Mouse (Mus musculus) liver, embryonic 11.5 days (tissue): ENCODE results near the gene Slc5a8. TPM values are rescaled to one million over a fixed set of nuclear protein-coding genes. Genes with fewer than 3 reads are reported as not detected.

ENCODE experiments used
- ATAC-seq: fragments of 200-750 bp; cut with Nextera tagmentation; replicated peaks from 2 replicates; pipeline ENCODE4 v1.8.0; 2017; ENCODE audit warnings: moderate number of reproducible peaks, mild to moderate bottlenecking, moderate TSS enrichment, moderate library complexity; ENCODE audit not compliant: low FRiP score
- DNase-seq: peaks from one replicate; pipeline ENCODE4 v3.0.0-alpha.2; 2017; ENCODE audit warnings: low spot score
- H3K27ac ChIP-seq: fragments of 300-500 bp; sonication (generic); 2 replicates; pipeline ENCODE4 v1.5.1; 2014; ENCODE audit warnings: mild to moderate bottlenecking, low read depth, low read length, control low read depth
- H3K27me3 ChIP-seq: fragments of 300-500 bp; sonication (generic); replicated peaks from 2 replicates; pipeline ENCODE4 v1.6.1; 2014; ENCODE audit warnings: low read length, mixed read lengths; ENCODE audit not compliant: control insufficient read depth, insufficient read depth
- H3K36me3 ChIP-seq: fragments of 300-500 bp; sonication (generic); 2 replicates; pipeline ENCODE4 v1.6.1; 2014; ENCODE audit warnings: mild to moderate bottlenecking, low read length, moderate library complexity, mixed read lengths; ENCODE audit not compliant: control insufficient read depth, insufficient read depth
- H3K4me1 ChIP-seq: fragments of 300-500 bp; sonication (generic); replicated peaks from 2 replicates; pipeline ENCODE4 v1.6.1; 2014; ENCODE audit warnings: low read length, mixed read lengths; ENCODE audit not compliant: control insufficient read depth, insufficient read depth
- H3K4me2 ChIP-seq: fragments of 300-500 bp; sonication (generic); 2 replicates; pipeline ENCODE4 v1.6.1; 2014; ENCODE audit warnings: mild to moderate bottlenecking, control low read depth, moderate library complexity
- H3K4me3 ChIP-seq: fragments of 300-500 bp; sonication (generic); 2 replicates; pipeline ENCODE4 v1.5.1; 2014; ENCODE audit warnings: low read depth, low read length, control low read depth
- H3K9ac ChIP-seq: fragments of 300-500 bp; sonication (generic); 2 replicates; pipeline ENCODE4 v1.6.1; 2014; ENCODE audit warnings: low read depth, low read length, control low read depth
- H3K9me3 ChIP-seq: fragments of 300-500 bp; sonication (generic); 2 replicates; pipeline ENCODE4 v1.6.1; 2016; ENCODE audit warnings: low read length, inconsistent platforms, mixed read lengths; ENCODE audit not compliant: control insufficient read depth
- WGBS: fragments of 180-500 bp; shearing (Covaris S2); extraction: QIAGEN DNeasy Blood & Tissue Kit; methylation state at CpG from one replicate; pipeline ENCODE4 v1.1.7; 2014; 5-methylcytosine and 5-hydroxymethylcytosine counted together
- polyA plus RNA-seq: library from polyadenylated mRNA; unstranded; fragments of >200 nt; fragmentation: Nextera tagmentation; extraction: Ambion mirVana; gene quantifications from 2 replicates; pipeline ENCODE4 v1.2.1, GENCODE M21; 2014

The Slc5a8 gene
- polyA plus RNA-seq, 1 experiment from 2014 or later, result 0.08 TPM

- no peak overlapping the region for H3K4me2 ChIP-seq
- H3K4me3 ChIP-seq, result no peak overlapping the region
- no peaks in the 10 kb centered on the region for H3K9me3 ChIP-seq
- no peaks in the 10 kb centered on the region for H3K36me3 ChIP-seq
- no peak for ATAC-seq
- no peak for DNase-seq
- WGBS, result 74% methylated on average over 4 of the region's 4 CpGs
- no peaks in the 10 kb centered on the region for H3K27me3 ChIP-seq
- no peak overlapping the region for H3K9ac ChIP-seq
- H3K4me1 ChIP-seq, result no peaks in the 10 kb centered on the region
- H3K27ac ChIP-seq, result no peak overlapping the region
Measured at GRCm38 (mm10) chr10:88950297-88950653, 64.5 kb downstream of the Slc5a8 start.

GRCm38 (mm10) chr10:88960791-88961190, 75.0 kb downstream of the Slc5a8 start:
- no peak overlapping the region for H3K27ac ChIP-seq
- WGBS, result 66% methylated on average over 5 of the region's 5 CpGs
- H3K27me3 ChIP-seq, result no peaks in the 10 kb centered on the region
- no peaks in the 10 kb centered on the region for H3K4me1 ChIP-seq
- no peak overlapping the region for H3K4me3 ChIP-seq
- DNase-seq, result no peak
- no peaks in the 10 kb centered on the region for H3K36me3 ChIP-seq
- H3K9me3 ChIP-seq, result no peaks in the 10 kb centered on the region
- H3K4me2 ChIP-seq, result no peak overlapping the region
- ATAC-seq, result no peak
- H3K9ac ChIP-seq, result no peak overlapping the region

- H3K9ac ChIP-seq, result no peak overlapping the region
- no peaks in the 10 kb centered on the region for H3K27me3 ChIP-seq
- no peak overlapping the region for H3K27ac ChIP-seq
Measured at GRCm38 (mm10) chr10:88968586-88968985, 82.8 kb downstream of the Slc5a8 start.

GRCm38 (mm10) chr10:88970951-88971725, 85.3 kb downstream of the Slc5a8 start:
- H3K9ac ChIP-seq, result no peak overlapping the region
- no peak overlapping the region for H3K4me3 ChIP-seq
- no peak overlapping the region for H3K27ac ChIP-seq
- 71% methylated on average over 7 of the region's 7 CpGs for WGBS
- H3K4me2 ChIP-seq, result no peak overlapping the region
- no peaks in the 10 kb centered on the region for H3K9me3 ChIP-seq
- no peak for DNase-seq
- H3K4me1 ChIP-seq, result no peaks in the 10 kb centered on the region
- H3K27me3 ChIP-seq, result no peaks in the 10 kb centered on the region
- ATAC-seq, result no peak
- no peaks in the 10 kb centered on the region for H3K36me3 ChIP-seq

More at GRCm38 (mm10) chr10:88968586-88968985, 82.8 kb downstream of the Slc5a8 start:
- no peaks in the 10 kb centered on the region for H3K9me3 ChIP-seq
- no peaks in the 10 kb centered on the region for H3K36me3 ChIP-seq
- no peak for DNase-seq
- 89% methylated on average over 5 of the region's 5 CpGs for WGBS
- no peak overlapping the region for H3K4me2 ChIP-seq
- H3K4me1 ChIP-seq, result no peaks in the 10 kb centered on the region
- H3K4me3 ChIP-seq, result no peak overlapping the region
- ATAC-seq, result no peak

GRCm38 (mm10) chr10:88978932-88979331, 93.1 kb downstream of the Slc5a8 start:
- Histone ChIP-seq H3K4me3 (no peak overlapping the region), H3K36me3 (no peaks in the 10 kb centered on the region), H3K4me1 (no peaks in the 10 kb centered on the region), H3K9ac (no peak overlapping the region), H3K9me3 (no peaks in the 10 kb centered on the region), H3K27ac (no peak overlapping the region), H3K4me2 (no peak overlapping the region), H3K27me3 (no peaks in the 10 kb centered on the region)
- ATAC-seq (no peak), DNase-seq (no peak)
- 77% methylated on average over 6 of the region's 6 CpGs for WGBS

Other genes with a start within 250 kb of the Slc5a8 start
- gene Spic, start 201.0 kb upstream of the Slc5a8 start, polyA plus RNA-seq, result 2.1 and 3.1 TPM in 2 replicates
- 117 and 124 TPM in 2 replicates for gene Arl1, start 155.1 kb upstream of the Slc5a8 start, polyA plus RNA-seq
- gene Utp20, start 59.2 kb upstream of the Slc5a8 start, polyA plus RNA-seq, result 27.8 and 29.9 TPM in 2 replicates